Mouse (Mus musculus) kidney, embryonic 14.5 days (tissue): ENCODE data around the gene Siglecf. TPM values are rescaled to one million over a fixed set of nuclear protein-coding genes. Genes with fewer than 3 reads are reported as not detected.

Experiments
- ATAC-seq: fragments of 200-750 bp; cut with Nextera tagmentation; 2 replicates; pipeline ENCODE4 v1.8.0; 2017; ENCODE audit warnings: moderate number of reproducible peaks, mild to moderate bottlenecking, moderate TSS enrichment, moderate library complexity; ENCODE audit not compliant: low FRiP score, low TSS enrichment
- H3K27ac ChIP-seq: fragments of 300-500 bp; sonication (generic); 2 replicates; pipeline ENCODE4 v1.5.1; 2014; ENCODE audit warnings: low read depth, mild to moderate bottlenecking, low read length, moderate library complexity, mixed read lengths
- H3K27me3 ChIP-seq: fragments of 300-500 bp; sonication (generic); 2 replicates; pipeline ENCODE4 v1.6.1; 2014; ENCODE audit warnings: mild to moderate bottlenecking, low read length; ENCODE audit not compliant: control insufficient read depth, insufficient read depth
- H3K36me3 ChIP-seq: fragments of 300-500 bp; sonication (generic); 2 replicates; pipeline ENCODE4 v1.6.1; 2014; ENCODE audit warnings: low read length, mixed read lengths; ENCODE audit not compliant: control insufficient read depth, insufficient read depth
- H3K4me1 ChIP-seq: fragments of 300-500 bp; sonication (generic); 2 replicates; pipeline ENCODE4 v1.6.1; 2014; ENCODE audit warnings: low read length, mixed read lengths; ENCODE audit not compliant: control insufficient read depth, insufficient read depth
- H3K4me2 ChIP-seq: fragments of 300-500 bp; sonication (generic); replicated peaks from 2 replicates; pipeline ENCODE4 v1.6.1; 2014; ENCODE audit warnings: low read depth, mild to moderate bottlenecking, low read length
- H3K4me3 ChIP-seq: fragments of 300-500 bp; sonication (generic); 2 replicates; pipeline ENCODE4 v1.5.1; 2014; ENCODE audit warnings: mild to moderate bottlenecking, low read length
- H3K9ac ChIP-seq: fragments of 300-500 bp; sonication (generic); 2 replicates; pipeline ENCODE4 v1.6.1; 2014; ENCODE audit warnings: low read depth, mild to moderate bottlenecking, low read length, moderate library complexity
- H3K9me3 ChIP-seq: fragments of 300-500 bp; sonication (generic); 2 replicates; pipeline ENCODE4 v1.6.1; 2016; ENCODE audit warnings: low read length; ENCODE audit not compliant: control insufficient read depth
- WGBS: fragments of 180-500 bp; shearing (Covaris S2); extraction: QIAGEN DNeasy Blood & Tissue Kit; methylation state at CpG from one replicate; pipeline ENCODE4 v1.1.7; 2014; 5-methylcytosine and 5-hydroxymethylcytosine counted together
- polyA plus RNA-seq: library from polyadenylated mRNA; unstranded; fragments of >200 nt; fragmentation: Nextera tagmentation; extraction: Ambion mirVana; gene quantifications from 2 replicates; pipeline ENCODE4 v1.2.1, GENCODE M21; 2014

Gene Siglecf
- not detected in 2 replicates for polyA plus RNA-seq

DNA sequence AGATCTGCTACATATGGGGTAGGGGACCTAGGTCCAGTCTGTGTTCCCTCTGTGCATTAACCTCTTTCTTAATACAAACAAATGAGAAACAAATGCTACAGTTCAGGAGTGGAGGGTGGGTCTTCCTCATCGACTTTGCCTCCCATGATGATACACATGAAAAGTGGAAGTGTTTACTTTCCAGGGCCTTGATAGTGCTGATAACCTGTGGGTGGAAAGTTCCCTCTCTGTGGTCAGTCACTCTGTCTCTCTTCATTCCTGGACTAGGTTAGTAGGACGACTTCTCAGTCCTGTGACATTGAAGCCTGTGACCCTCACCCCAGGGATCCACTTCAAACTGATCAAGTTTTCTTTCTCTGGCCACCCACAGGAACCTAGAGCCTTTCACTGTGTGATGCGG is at the start of gene Siglecf:
Gene Siglecf, plus strand, starts transcription at position 188 of the 400 bp plus-strand sequence.
- WGBS: 74% methylated on average over 3 of the region's 3 CpGs

DNA sequence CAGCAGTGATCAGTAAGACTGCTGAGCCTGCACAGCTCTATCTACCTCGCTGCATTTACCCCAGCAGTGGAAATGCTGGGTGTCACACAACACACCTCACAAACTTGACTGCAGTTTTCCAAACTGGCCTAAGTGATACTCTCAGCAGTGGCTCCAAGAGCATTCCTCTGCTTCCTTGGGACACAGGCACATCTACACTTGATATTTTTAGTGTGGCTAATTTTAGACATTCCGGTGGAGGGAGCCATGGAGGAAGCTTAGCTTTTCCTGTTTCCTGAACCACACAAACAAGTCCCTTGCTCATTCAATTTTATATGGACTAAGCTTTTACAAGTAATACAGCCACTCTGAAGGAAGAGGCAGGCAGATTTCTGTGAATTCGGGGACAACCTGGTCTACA is 45.9 kb upstream of the Siglecf start:
- 89% methylated on average over 3 of the region's 3 CpGs for WGBS
- no peak overlapping the region for H3K27ac ChIP-seq
- no peak for ATAC-seq

More for the DNA sequence above, at the start of gene Siglecf:
- Histone ChIP-seq H3K4me2 (no peak within 1 kb of the TSS), H3K36me3 (no peaks in the 10 kb centered on the region), H3K4me3 (no peak within 1 kb of the TSS), H3K27me3 (no peaks in the 10 kb centered on the region), H3K4me1 (no peaks in the 10 kb centered on the region), H3K9ac (no peak within 1 kb of the TSS), H3K9me3 (no peaks in the 10 kb centered on the region), H3K27ac (no peak within 1 kb of the TSS)
- ATAC-seq: no peak

DNA sequence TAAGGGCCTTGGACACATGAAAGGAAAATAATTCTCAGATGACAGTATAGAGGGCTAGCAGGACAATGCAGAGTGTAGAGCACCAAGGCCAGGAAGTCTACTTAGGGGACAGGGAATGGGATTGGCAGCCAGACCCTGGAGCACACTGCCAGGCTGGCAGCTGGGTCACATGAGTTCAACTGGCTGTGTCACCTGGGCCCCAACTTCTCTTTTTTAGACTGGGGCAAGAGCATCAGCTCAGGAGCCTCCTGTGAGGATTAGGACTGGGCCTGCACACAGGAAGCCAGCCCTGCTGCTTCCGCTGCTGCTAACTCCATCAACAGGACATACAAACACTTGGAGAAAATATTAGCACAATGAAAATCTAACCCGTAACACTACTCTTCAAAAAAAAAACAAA is 42.1 kb upstream of the Siglecf start:
- H3K36me3 ChIP-seq: peaks cover 31% of the 10 kb centered on the region
- H3K9ac ChIP-seq: no peak overlapping the region
- H3K27ac ChIP-seq: 0 out of 2 replicates have a peak overlapping the region, but pooled peaks have one; percentile 37
- no peaks in the 10 kb centered on the region for H3K9me3 ChIP-seq
- H3K4me2 ChIP-seq: no peak overlapping the region
- H3K27me3 ChIP-seq: no peaks in the 10 kb centered on the region
- 0 out of 2 replicates have a peak, but pooled peaks cover 4% of the 10 kb centered on the region for H3K4me1 ChIP-seq
- 73% methylated on average over 2 of the region's 2 CpGs for WGBS
- no peak overlapping the region for H3K4me3 ChIP-seq
- no peak for ATAC-seq

More for the DNA sequence above, 45.9 kb upstream of the Siglecf start:
- Histone ChIP-seq H3K4me1 (no peaks in the 10 kb centered on the region), H3K9me3 (no peaks in the 10 kb centered on the region), H3K9ac (no peak overlapping the region), H3K4me3 (no peak overlapping the region), H3K4me2 (no peak overlapping the region), H3K27me3 (no peaks in the 10 kb centered on the region), H3K36me3 (peaks cover 41% of the 10 kb centered on the region)

DNA sequence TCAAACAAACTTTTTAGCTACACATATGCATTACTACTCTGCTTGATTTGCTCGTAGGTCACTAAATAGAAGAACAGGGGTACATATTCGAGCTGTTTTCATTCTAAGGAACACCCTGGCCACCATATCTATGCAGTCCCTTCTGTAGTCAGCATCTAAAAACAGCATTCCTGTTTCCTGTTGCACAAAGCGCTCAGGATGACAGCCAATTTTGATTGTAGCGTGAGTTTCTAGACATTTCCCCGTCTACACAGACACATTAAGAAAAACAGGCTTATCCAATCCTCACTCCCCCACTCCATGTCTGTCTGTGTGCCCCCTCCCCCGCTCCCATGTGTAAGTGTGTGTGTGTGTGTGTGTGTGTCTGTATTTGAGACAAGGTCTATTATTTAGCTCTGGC is 39.5 kb upstream of the Siglecf start:
- H3K9me3 ChIP-seq: no peaks in the 10 kb centered on the region
- H3K4me1 ChIP-seq: 0 out of 2 replicates have a peak, but pooled peaks cover 4% of the 10 kb centered on the region
- peaks cover 23% of the 10 kb centered on the region for H3K36me3 ChIP-seq
- no peak overlapping the region for H3K9ac ChIP-seq
- H3K27ac ChIP-seq: no peak overlapping the region
- H3K27me3 ChIP-seq: no peaks in the 10 kb centered on the region
- peak overlapping the region; percentile 84; the same call in 1 of the 2 replicates for H3K4me3 ChIP-seq
- 74% methylated on average over 6 of the region's 6 CpGs for WGBS
- no peak for ATAC-seq
- peak overlapping the region; percentile 79 for H3K4me2 ChIP-seq

DNA sequence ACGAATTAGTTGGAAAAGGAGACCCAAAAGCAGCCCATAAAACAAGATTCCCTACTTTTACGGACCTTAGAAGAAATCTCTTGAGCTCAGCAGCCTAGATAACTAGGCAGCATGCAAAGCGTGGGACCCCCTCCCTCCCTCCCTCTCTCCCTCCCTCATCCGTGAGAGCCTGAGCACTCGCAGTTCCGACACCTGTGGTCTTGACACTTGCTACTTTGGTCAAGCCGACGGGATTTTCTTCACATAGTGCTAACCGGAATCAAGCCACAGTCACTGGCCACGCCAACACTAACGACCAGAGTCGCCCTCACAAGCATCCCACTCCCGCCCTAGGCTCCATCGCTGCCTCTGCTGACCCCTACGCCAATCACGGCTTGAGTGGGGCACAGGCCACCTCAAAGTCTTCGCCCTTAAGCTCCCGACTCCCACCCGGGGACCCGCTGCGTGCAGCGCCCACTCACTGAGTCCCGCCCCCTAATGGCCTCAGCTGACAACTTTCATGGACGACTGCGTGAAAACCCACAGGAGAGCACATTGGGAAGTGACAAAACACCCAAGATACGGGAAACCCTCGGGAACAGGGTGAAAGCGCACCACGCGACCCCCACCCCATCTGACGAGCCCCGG is 38.6 kb upstream of the Siglecf start:
- H3K36me3 ChIP-seq: peaks cover 22% of the 10 kb centered on the region
- H3K9me3 ChIP-seq: no peaks in the 10 kb centered on the region
- H3K4me1 ChIP-seq: 0 out of 2 replicates have a peak, but pooled peaks cover 4% of the 10 kb centered on the region
- WGBS: under 1% methylated on average over 32 of the region's 32 CpGs
- no peaks in the 10 kb centered on the region for H3K27me3 ChIP-seq
- H3K27ac ChIP-seq: peak overlapping the region; percentile 78
- peak overlapping the region; percentile 79 for H3K4me2 ChIP-seq
- peak; percentile 68 for ATAC-seq
- H3K9ac ChIP-seq: peak overlapping the region; percentile 84
- H3K4me3 ChIP-seq: peak overlapping the region; percentile 84

DNA sequence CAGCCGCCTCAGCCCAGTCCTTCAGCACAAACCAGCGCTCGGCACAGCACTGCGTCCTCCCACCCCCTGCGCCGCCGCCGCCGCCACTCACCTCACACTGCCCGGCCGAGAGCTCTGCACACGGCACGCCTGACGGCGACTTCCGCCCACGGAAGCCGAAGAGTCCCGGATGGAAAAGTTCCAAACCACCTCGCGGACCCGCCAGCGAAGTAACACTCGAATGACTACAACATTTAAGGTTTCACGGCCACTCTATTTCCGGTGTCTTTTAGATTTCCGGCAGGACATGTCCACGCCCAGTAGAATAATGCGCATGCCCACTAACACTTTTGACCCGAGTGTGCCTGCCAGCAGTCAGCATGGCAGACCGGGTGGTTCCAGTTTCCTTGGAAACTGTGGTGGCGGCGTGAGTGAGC is 38.1 kb upstream of the Siglecf start, which contains the start of gene Zfp715:
Gene Zfp715, minus strand, starts transcription at position 282 of the 416 bp plus-strand sequence.
- ATAC-seq: peak; percentile 95
- under 1% methylated on average over 33 of the region's 33 CpGs for WGBS
- peaks cover 17% of the 10 kb centered on the region for H3K36me3 ChIP-seq
- H3K4me1 ChIP-seq: 0 out of 2 replicates have a peak, but pooled peaks cover 4% of the 10 kb centered on the region
- no peaks in the 10 kb centered on the region for H3K27me3 ChIP-seq
- peak within 1 kb of the TSS; percentile 79 for H3K4me2 ChIP-seq
- H3K9ac ChIP-seq: peak within 1 kb of the TSS; percentile 84
- no peaks in the 10 kb centered on the region for H3K9me3 ChIP-seq
- H3K4me3 ChIP-seq: peak within 1 kb of the TSS; percentile 84
- H3K27ac ChIP-seq: peak within 1 kb of the TSS; percentile 78

DNA sequence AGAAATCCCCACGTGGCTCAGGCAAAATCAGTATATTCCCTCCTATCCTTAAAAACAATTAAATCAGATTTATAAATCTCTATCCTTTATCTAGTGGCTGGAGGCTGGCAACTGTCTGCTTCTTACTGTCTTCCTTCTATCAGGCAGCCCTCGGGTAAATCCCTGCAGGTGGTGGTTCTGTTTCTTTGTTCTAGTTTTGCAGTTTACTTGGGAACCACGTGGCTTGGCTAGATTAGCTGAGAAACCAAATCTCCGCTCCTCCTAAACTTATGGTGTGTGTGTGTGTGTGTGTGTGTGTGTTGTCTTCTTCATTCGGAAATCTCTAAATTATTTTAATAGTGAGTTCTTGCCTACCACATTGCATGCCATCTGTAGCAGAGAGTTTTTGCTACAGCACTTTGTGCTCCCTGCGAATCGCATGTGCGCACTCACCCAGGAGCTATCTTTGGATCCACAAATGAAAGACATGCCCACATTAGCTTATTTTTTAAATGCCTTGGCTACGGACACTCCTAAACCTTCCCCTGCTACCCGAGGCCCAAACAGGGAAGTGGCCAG is 24.8 kb upstream of the Siglecf start:
- Histone ChIP-seq H3K27me3 (no peaks in the 10 kb centered on the region), H3K4me3 (no peak overlapping the region), H3K9ac (no peak overlapping the region), H3K4me2 (no peak overlapping the region), H3K27ac (no peak overlapping the region), H3K36me3 (no peaks in the 10 kb centered on the region), H3K4me1 (no peaks in the 10 kb centered on the region), H3K9me3 (no peaks in the 10 kb centered on the region)
- WGBS: 65% methylated on average over 10 of the region's 10 CpGs
- ATAC-seq: no peak

DNA sequence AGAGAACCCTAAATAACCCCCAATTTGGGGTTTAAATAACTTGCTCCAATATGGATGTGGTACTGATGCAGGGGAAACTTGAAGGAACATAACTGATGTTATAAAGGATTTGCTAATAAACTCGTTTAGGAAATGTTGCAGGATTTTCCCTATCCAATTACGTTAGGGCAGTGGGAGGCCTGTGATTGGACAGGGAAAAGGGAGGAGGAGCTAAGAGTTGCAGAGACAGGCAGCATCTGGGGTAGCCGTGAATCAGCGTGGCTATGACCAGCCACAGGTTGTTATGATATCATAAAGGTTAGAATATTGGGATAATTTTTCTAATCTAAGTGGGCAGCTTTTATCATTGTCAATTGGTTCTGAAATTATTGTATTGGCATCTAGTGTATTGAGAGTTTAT is 23.0 kb upstream of the Siglecf start:
- 65% methylated on average over 4 of the region's 4 CpGs for WGBS
- no peaks in the 10 kb centered on the region for H3K27me3 ChIP-seq
- H3K4me1 ChIP-seq: no peaks in the 10 kb centered on the region
- H3K36me3 ChIP-seq: no peaks in the 10 kb centered on the region
- no peak for ATAC-seq
- no peak overlapping the region for H3K9ac ChIP-seq
- H3K4me2 ChIP-seq: no peak overlapping the region
- H3K4me3 ChIP-seq: no peak overlapping the region
- H3K27ac ChIP-seq: no peak overlapping the region
- H3K9me3 ChIP-seq: no peaks in the 10 kb centered on the region

DNA sequence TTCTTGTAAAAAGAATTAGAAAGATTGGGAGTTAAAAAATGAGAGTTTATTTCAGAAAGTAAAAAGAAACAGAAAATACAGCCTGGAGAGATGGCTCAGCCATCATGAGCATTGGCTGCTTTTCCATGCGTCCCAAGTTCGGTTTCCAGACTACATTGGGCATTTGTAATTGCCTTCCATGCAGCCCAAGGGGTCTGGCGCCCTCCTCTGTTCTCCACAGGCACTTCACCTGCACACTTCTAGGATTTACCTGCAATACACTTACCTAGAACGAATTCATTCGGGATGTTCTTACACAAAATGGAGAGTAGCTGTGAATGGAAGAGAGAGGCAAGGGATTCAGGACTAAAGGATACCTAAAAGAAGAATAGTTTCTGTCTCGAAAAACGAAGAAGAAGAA is 17.9 kb upstream of the Siglecf start:
- no peak overlapping the region for H3K4me2 ChIP-seq
- no peak for ATAC-seq
- WGBS: 45% methylated on average over 5 of the region's 7 CpGs
- no peaks in the 10 kb centered on the region for H3K4me1 ChIP-seq
- H3K27ac ChIP-seq: no peak overlapping the region
- H3K36me3 ChIP-seq: no peaks in the 10 kb centered on the region
- H3K4me3 ChIP-seq: no peak overlapping the region
- H3K9ac ChIP-seq: no peak overlapping the region
- H3K27me3 ChIP-seq: no peaks in the 10 kb centered on the region
- no peaks in the 10 kb centered on the region for H3K9me3 ChIP-seq
